Mouse (Mus musculus) thymus, postnatal 4 days (tissue): ENCODE results near the gene Pfkfb3.

ENCODE experiments used
- DNase-seq: peaks from one replicate; pipeline ENCODE4 v3.0.0; 2021

Pfkfb3 gene

GRCm38 (mm10) chr2:11553471-11554400 is at the start of gene Pfkfb3:
Gene Pfkfb3 (minus strand): TSS chr2:11554077.
- peak; percentile 86 for DNase-seq

DNA sequence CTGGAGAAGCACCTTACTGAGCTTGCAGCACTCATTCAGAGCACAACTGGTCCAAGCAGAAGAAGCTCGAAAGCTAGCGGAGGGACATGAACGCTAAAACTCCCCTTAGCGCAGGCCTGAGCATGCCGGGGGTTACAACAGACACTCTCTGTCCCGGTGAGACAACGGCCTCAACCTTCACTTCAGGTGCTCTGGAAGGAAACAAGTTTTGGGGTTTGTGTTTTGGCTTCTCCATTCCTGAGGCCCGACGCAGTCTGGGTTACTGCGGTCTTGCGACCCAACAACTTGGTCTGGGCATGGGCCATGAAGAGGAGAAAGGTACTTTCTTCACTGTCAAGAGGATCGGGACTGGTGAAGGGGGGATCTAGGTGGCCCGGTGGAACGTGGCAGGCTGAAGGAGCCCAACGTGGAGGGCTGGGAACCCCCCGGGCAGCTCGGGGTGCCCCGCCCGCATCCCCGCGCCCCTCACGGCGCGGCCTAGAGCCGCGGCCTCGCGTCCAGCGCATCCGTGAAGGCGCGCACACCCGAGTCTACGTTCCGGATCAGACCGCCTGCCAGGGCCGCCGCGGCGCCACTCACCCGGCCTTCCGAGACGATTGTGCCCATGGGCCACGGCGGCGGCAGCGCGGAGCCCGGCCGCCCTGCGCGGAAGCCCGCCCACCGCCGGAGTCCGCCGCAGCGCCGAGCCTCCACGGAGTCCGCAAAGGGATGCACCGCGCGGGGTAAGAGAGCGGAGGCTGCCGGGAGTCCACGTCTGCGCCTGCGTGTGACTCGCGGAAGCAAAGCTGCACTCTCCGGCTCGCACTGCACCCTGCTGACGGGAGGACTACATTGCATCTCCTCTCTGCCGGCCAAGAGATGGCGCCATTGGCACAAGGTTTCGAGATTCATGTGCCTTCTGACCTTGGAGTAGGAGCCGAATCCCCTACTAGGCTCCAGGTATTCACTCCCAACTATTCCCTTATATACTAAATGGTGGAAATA is 48.9 kb upstream of the Pfkfb3 start:
- DNase-seq = peak; percentile 97

GRCm38 (mm10) chr2:11601795-11602194 is 47.9 kb upstream of the Pfkfb3 start:
- no peak for DNase-seq

DNA sequence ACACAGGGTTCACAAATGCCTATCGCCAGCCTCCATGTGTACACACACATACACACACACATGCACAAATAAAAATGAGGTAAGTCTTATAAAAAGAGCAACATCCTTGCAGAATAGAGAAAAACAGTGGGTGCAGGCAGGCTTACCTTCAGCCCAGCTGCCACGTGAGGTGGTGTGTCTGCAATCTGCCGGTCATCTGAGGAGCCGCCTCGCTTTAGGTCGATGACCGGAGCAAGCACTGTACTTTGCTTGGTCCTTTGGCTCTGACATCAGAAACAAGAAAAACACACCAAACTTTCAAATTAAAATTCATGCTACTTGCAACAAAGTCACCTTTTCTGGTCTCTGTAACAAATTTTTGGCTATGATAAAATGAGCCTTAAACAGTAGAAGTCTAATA is 44.0 kb upstream of the Pfkfb3 start:
- no peak for DNase-seq

DNA sequence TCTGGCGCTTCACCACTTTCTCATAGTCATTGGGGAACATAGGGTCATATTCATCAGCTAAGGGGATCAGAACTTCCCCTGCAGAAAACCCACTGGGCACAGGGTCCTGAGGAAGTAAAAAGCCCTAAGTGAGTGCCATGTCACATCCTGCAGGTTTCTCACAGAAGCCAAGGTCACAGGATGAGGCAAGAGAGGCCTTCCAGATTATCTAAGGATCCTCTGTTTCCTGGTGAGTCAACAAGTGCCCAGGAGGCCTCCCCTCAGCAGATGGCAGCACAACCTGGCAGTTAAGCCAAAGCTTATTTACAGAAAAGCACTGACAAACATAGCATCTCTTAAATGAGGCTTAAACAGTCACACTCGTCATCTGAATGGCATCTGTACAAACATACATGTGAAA is 42.8 kb upstream of the Pfkfb3 start:
- no peak for DNase-seq

GRCm38 (mm10) chr2:11587996-11588395 is 34.1 kb upstream of the Pfkfb3 start:
- DNase-seq = no peak

- DNase-seq = no peak
Observed at GRCm38 (mm10) chr2:11579399-11579798, 25.5 kb upstream of the Pfkfb3 start.

DNA sequence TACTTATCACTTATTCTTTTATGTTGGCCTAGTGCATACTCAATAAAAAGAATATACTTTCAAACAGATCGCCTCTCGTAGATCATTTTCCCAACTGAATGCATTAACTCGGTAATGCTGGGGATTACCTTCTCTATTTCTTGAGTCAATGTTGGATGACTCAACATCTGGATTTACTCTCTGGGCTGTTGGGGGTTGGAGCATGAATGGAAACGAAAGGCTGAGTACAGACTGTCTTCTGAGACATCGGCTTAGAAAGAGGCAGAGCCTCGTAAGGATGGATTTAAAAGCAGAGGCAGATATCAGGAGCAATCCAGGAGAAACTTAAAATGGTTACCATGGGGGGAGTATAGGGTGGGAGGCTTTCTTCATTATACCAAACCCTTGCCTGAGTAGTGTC is 24.3 kb upstream of the Pfkfb3 start:
- no peak for DNase-seq

GRCm38 (mm10) chr2:11573684-11574083 is 19.8 kb upstream of the Pfkfb3 start:
- DNase-seq = no peak

DNA sequence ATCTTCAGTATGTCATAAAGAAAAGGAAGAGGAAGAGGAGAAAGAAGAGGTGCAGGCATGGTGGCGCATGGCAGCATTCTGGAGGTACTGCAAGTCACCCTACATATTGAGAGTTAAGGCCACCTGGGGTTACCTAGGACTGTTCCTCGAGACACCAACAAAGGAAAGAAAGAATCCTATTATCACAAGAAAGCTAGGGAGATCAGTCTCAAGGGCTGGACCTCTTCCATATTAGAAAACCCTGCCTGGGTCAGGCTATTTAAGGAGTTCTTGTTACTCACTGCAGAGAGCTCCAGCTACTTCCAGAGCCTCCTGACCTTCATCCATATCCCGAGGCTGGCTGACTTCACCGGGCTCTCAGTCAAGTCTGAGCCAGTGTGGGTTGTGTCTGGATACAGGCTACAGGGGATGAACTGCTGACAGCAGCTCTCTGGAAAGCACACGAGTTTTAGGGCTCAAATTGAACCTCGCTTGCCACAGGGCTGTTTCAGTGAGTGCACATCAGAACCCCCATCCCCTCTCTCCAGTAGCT is 17.2 kb upstream of the Pfkfb3 start:
- DNase-seq = no peak

- no peak for DNase-seq
Observed at GRCm38 (mm10) chr2:11568471-11568870, 14.6 kb upstream of the Pfkfb3 start.

DNA sequence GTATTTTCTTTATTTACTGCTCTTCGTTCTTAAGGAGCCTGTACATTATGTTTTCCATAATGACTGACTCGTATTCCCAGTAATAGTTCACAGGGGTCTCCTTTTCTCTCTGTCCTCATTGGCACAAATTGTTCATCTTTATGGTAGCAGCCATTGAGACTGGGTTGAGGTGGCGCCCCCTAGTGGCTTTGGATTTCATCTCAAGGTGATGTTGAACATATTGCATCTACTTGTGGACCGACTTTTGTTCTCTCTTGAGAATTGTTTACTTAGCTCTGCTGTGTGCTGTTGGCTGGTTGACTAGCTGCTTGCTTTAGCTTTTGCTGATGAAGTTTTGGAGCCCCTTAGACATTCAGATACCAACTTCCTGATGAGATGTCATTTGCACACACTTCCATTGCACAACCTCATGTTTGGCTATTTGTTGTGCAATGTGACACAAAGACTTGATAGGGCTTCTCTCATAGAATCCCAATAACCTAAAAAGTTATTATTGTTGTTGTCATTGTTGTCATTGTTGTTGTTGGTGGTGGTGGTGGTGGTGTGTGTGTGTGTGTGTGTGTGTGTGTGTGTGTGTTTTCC is 14.0 kb upstream of the Pfkfb3 start:
- DNase-seq = peak; percentile 90

- no peak for DNase-seq
Observed at GRCm38 (mm10) chr2:11566898-11567297, 13.0 kb upstream of the Pfkfb3 start.

DNA sequence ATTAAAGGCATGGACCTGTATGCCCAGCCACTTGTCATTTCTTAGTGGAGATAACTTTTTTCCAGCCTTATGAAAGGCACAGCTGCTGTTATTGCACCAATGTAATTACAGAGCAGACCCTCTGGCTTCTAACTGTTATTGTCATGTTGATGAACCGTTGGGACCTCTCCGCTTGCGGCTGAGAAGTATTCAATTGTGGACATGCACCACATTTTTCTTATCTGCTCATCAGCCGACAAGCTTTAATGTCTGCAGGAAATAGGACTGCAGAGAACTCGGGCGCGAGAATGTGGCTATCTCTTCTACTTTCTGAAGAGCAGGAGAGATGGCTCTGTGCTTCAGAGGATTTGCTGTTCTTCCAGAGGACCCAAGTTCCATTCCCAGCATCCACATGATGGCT is 12.4 kb upstream of the Pfkfb3 start:
- DNase-seq = no peak

DNA sequence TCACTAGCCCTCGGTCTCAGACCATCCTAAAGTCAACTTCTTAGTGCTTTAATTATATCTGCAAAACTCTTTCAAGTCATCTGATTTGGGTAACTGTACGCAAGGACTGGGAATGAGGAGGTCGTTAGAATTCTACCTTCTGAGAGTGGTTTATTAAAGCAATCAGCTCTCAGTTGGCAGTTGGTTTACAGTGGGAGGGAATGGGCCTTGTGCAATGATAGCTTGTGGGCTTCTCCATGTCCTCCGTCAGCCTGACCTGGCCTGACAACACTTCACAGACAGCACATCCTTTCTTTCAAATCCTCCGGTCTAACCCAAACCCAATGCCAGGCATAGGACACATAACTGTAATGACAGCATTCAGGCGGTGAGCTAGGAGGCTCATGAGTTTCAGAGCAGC is 10.9 kb upstream of the Pfkfb3 start:
- DNase-seq = no peak

DNA sequence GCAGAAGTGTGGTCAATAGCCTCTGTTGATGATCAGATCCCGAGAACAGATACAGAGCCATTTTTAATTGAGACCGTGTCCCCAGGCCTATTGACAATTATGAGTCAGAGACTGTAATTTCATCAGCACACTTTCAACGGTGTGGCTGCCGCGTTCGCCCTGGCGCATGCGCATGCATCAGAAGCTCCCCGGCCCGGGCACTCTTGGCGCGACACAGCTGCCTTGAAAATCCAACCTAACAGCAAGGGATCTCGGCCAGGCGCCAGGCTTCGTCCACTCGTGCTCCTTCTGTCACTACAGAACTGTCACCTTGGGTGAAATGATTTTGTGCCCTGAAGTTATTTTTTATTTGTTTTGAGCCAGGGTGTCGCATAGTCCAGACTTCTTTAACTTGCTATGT is 9.4 kb upstream of the Pfkfb3 start:
- DNase-seq = no peak

DNA sequence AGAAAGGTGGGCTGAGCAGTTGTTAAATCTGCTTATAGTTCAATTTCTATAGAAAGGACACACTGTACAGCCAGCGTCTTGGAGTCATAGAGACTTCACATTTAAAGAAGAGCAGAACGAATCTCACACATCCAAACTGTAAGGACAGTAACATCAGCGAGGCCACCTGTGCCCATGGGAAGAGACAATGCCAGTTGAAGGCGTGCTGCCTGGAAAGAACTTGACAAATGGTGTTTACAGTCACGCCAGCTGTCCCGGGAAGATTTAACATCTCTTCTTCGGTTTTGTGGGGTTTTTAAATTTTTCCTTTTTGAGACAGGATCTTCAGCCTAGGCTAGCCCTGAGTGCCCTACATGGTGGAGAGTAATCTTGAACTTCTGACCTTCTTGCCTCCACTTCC is 4.8 kb upstream of the Pfkfb3 start:
- DNase-seq = no peak

DNA sequence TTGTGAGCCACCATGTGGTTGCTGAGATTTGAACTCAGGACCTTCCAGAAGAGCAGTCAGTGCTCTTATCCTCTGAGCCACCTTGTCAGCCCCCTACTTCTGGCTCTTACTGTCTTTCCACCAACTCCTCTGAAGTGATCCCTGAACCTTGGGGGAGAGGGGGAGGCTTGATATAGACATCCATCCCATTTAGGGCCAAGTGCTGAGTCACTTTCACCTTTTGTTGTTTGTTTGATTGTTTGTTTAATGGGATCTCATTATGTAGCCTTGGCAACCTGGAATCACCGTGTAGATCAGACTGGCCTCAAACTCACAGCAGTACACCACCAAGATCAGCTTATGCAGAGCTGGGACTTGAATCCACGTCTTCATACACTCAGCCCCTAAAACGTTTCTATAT is 3.4 kb upstream of the Pfkfb3 start:
- no peak for DNase-seq

- DNase-seq = no peak
Observed at GRCm38 (mm10) chr2:11555316-11555715, 1.4 kb upstream of the Pfkfb3 start.

DNA sequence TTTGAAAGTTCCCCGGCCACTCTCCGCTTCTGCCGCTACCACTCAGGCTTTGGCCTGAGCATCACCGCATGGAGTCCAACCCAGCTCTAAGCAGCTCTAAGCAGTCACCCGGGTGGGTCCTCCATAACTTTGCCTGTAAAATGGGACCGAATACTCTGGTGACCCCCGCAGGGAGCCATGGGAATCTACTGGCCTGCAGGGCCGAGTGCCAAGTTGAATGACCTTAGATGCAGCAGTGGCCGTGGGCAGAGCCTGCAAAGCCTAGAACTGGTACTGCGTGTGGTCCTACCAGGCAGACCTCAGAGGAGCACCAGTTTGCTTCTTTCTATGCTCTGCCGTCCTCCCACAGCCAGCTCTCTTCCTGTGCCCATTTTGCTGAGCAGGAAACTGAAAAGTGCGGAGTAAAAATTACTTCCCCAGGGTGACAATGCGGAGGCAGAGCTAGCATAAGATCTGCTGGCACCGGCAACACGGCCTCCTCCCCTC is 868 bp downstream of the Pfkfb3 start:
- peak; percentile 59 for DNase-seq

DNA sequence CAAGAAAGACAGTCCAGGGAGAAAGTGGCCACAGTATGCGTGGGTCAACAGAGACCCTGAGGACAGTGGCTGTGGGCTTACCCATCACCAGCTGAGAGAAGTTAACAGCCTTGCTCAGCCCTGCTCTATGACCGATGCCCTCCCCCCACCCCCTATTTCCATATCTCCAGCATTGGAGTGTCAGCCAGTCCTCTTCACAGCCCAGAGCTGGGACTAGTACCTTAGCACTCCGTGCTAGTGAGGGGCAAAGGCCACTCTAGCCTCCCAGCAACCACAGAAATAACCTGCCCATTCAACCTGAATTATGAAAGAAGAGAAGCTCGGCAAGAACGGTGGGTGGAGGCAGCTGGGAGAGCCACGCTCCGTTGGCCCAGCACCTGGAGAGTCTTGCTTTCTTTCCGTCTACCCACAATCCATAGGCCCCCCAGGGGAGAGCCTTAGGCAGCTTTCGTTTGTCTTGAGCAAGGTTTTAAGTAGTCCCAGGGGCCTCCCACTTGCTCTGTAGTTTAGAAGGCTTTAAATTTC is 1.5 kb downstream of the Pfkfb3 start:
- DNase-seq = peak; percentile 56

DNA sequence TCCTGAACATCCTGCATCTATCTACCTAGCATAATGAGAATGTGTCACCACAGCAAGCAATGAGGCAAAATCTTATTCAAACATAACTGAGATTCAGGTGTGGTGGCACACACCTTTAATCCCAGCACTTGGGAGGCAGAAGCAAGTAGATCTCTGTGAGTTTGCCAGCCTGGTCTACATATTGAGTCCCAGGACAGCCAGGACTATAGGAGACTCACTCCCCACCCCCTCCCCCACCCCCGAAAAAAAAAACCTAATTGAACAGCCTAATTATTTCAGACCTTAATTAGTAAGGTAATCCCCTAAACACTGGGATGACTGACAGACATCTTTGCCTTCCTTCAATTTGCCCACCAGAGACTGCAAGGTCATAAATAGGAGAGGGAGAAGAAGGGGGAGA is 2.2 kb downstream of the Pfkfb3 start:
- DNase-seq = no peak

DNA sequence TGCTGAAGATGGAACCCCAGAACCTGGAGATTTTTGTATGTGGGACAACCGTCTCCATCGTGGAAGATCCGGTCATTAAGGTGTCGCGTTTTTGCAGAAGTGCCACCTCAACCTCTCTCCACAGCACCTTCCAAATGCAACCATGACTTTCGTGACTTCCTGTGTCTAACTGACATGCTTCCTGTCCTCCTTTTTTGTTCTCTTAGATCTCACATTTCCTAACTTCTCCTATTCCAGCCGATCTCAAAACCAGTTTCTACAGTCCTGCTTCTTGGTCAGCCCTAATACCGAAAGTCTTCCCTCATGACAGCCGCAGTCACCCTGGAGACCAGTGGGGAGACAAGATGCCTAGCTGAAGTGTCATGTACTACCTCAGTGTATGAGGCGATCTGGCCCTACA is 5.4 kb downstream of the Pfkfb3 start:
- peak; percentile 47 for DNase-seq
